Mouse (Mus musculus) heart, adult 2 months (tissue): Measurements from ENCODE around the gene Mageh1. TPM values are rescaled to one million over a fixed set of nuclear protein-coding genes. Genes with fewer than 3 reads are reported as not detected.
A peak's percentile ranks its signal among the peaks of the same experiment; 100 is the strongest.
"Not testable (repeated sequence)": the region's sequence is repeated elsewhere in the genome, so short reads cannot be mapped to it uniquely, and the experiment has no call there.

ENCODE experiments used
- DNase-seq, 2 experiments: peaks; one replicate each; pipeline ENCODE4 v3.0.0; 2021
- H3K27ac ChIP-seq: fragments of 200-600 bp; 2 replicates; pipeline ENCODE4 v1.8.1; 2022
- H3K27me3 ChIP-seq: fragments of 200-500 bp; 2 replicates; pipeline ENCODE4 v1.6.1; 2012; ENCODE audit warnings: mild to moderate bottlenecking, low read length, inconsistent platforms, mixed read lengths; ENCODE audit not compliant: control insufficient read depth, insufficient read depth
- H3K36me3 ChIP-seq: fragments of 200-500 bp; 2 replicates; pipeline ENCODE4 v1.6.1; 2012; ENCODE audit warnings: low read length, inconsistent platforms; ENCODE audit not compliant: control insufficient read depth, insufficient read depth
- H3K4me1 ChIP-seq: fragments of 200-500 bp; 2 replicates; pipeline ENCODE4 v1.6.1; 2011; ENCODE audit warnings: low read length; ENCODE audit not compliant: control insufficient read depth, insufficient read depth
- H3K4me3 ChIP-seq: fragments of 200-600 bp; 2 replicates; pipeline ENCODE4 v1.8.1; 2022
- H3K79me2 ChIP-seq: fragments of 200-500 bp; replicated peaks from 2 replicates; pipeline ENCODE4 v1.6.1; 2012; ENCODE audit warnings: mild to moderate bottlenecking, inconsistent platforms, low read length, moderate library complexity, mixed read lengths; ENCODE audit not compliant: control insufficient read depth, insufficient read depth
- H3K9ac ChIP-seq: fragments of 200-500 bp; 2 replicates; pipeline ENCODE4 v1.6.1; 2012; ENCODE audit warnings: low read depth, mild to moderate bottlenecking, control low read depth, inconsistent platforms, low read length, mixed read lengths
- CTCF ChIP-seq: fragments of 200-600 bp; IDR thresholded peaks from 2 replicates; pipeline ENCODE4 v1.8.1; 2022; ENCODE audit warnings: antibody characterized with exemption, mild to moderate bottlenecking, moderate library complexity
- EP300 ChIP-seq: fragments of 200-500 bp; IDR thresholded peaks from 2 replicates; pipeline ENCODE4 v1.6.1; 2011; ENCODE audit warnings: low read depth, low read length, control low read depth; ENCODE audit not compliant: insufficient read depth
- POLR2A ChIP-seq: fragments of 200-500 bp; IDR thresholded peaks from 2 replicates; pipeline ENCODE4 v1.6.1; 2011; ENCODE audit warnings: mild to moderate bottlenecking, low read depth, low read length, control low read depth; ENCODE audit not compliant: insufficient read depth
- WGBS: fragments of 180-500 bp; shearing (Covaris S2); methylation state at CpG from one replicate; pipeline ENCODE4 v1.1.7; 2018; 5-methylcytosine and 5-hydroxymethylcytosine counted together
- intact Hi-C: fragments of 180-260 bp; cut with DNase I; formaldehyde crosslinking; loops from one replicate; pipeline ENCODE4 v1.15.1; 2025
- polyA plus RNA-seq: library from polyadenylated mRNA; depleted of rRNA; stranded (reverse); fragments of >200 nt; gene quantifications from 2 replicates; pipeline ENCODE4 v1.2.3, GENCODE M21; 2012; rRNA removed
- total RNA-seq, 2 experiments: library from RNA; stranded (reverse); gene quantifications; 2 replicates each; pipeline ENCODE4 v1.2.3; 2021

Gene Mageh1
- total and polyA plus RNA-seq, 3 experiments = 4.0 to 10.9 (median 10.3) TPM

- 15% methylated on average over 46 of the region's 58 CpGs for WGBS
- Histone ChIP-seq H3K27ac (no peak overlapping the region), H3K4me1 (no peaks in the 10 kb centered on the region), H3K36me3 (no peaks in the 10 kb centered on the region), H3K79me2 (no peaks in the 10 kb centered on the region), H3K4me3 (peak overlapping the region; percentile 57), H3K27me3 (no peaks in the 10 kb centered on the region), H3K9ac (peak overlapping the region; percentile 68)
- TF ChIP-seq POLR2A = no peak
- TF ChIP-seq EP300 = no peak
- no peak for TF ChIP-seq CTCF
- peak; percentile 51 to 63 for DNase-seq
- intact Hi-C loops = no loop called here
These were observed 30.2 kb downstream of the Mageh1 start for GRCm38 (mm10) chrX:153007021-153007684.

- Histone ChIP-seq H3K4me1 (no peaks in the 10 kb centered on the region), H3K4me3 (peak within 1 kb of the TSS; percentile 57), H3K36me3 (no peaks in the 10 kb centered on the region), H3K9ac (peak within 1 kb of the TSS; percentile 68), H3K27ac (no peak within 1 kb of the TSS), H3K79me2 (no peaks in the 10 kb centered on the region), H3K27me3 (no peaks in the 10 kb centered on the region)
- WGBS = 16% methylated on average over 23 of the region's 23 CpGs
- intact Hi-C loops = no loop called here
- DNase-seq = peak; percentile 15 to 32
- TF ChIP-seq CTCF (peak; percentile 42), POLR2A (no peak)
These were observed 31.0 kb downstream of the Mageh1 start, which contains the start of gene Usp51 for GRCm38 (mm10) chrX:153006387-153006841. Gene Usp51 (plus strand): TSS chrX:153006469.

GRCm38 (mm10) chrX:152996105-152996504, 41.3 kb downstream of the Mageh1 start:
- no CpG with 5 or more reads among the region's 3 CpGs for WGBS
- H3K27me3 ChIP-seq, H3K4me3 ChIP-seq, H3K27ac ChIP-seq, DNase-seq, H3K4me1 ChIP-seq, intact Hi-C loops, H3K79me2 ChIP-seq, H3K36me3 ChIP-seq, H3K9ac ChIP-seq: not testable (repeated sequence)

- H3K27ac ChIP-seq, H3K36me3 ChIP-seq, H3K27me3 ChIP-seq, intact Hi-C loops, H3K9ac ChIP-seq, H3K79me2 ChIP-seq, H3K4me3 ChIP-seq, H3K4me1 ChIP-seq, DNase-seq: not testable (repeated sequence)
These were observed 47.5 kb downstream of the Mageh1 start for GRCm38 (mm10) chrX:152989852-152990251.

Other genes starting within 250 kb of the Mageh1 start
- gene Usp51, start 31.1 kb downstream of the Mageh1 start, total RNA-seq = not detected
- 0.15 TPM in 1 of 2 replicates, not detected in the other for gene Usp51, start 31.1 kb downstream of the Mageh1 start, polyA plus RNA-seq
- not detected for gene Foxr2, start 81.2 kb upstream of the Mageh1 start, total RNA-seq
- not detected in 2 replicates for gene Foxr2, start 81.2 kb upstream of the Mageh1 start, polyA plus RNA-seq
- 1 to 10 TPM; 3.6 to 4.0 TPM for gene Rragb, start 102.4 kb upstream of the Mageh1 start, total RNA-seq
- 2.0 and 3.5 TPM in 2 replicates for gene Rragb, start 102.4 kb upstream of the Mageh1 start, polyA plus RNA-seq
- under 1 TPM; 0.13 to 0.20 TPM for gene Klf8, start 199.9 kb upstream of the Mageh1 start, total RNA-seq
- 0.21 and 0.35 TPM in 2 replicates for gene Klf8, start 199.9 kb upstream of the Mageh1 start, polyA plus RNA-seq